Mouse (Mus musculus) heart, embryonic 13.5 days (tissue): Measurements from ENCODE around the gene Adamtsl4. TPM values are rescaled to one million over a fixed set of nuclear protein-coding genes. Genes with fewer than 3 reads are reported as not detected.

Experiments used
- ATAC-seq: fragments of 200-750 bp; cut with Nextera tagmentation; 2 replicates; pipeline ENCODE4 v1.8.0; 2017; ENCODE audit warnings: moderate TSS enrichment; ENCODE audit not compliant: insufficient number of reproducible peaks, low FRiP score, low TSS enrichment; ENCODE audit errors: extremely low read depth
- H3K27ac ChIP-seq: fragments of 300-500 bp; sonication (generic); replicated peaks from 2 replicates; pipeline ENCODE4 v1.5.1; 2015; ENCODE audit warnings: moderate library complexity, mild to moderate bottlenecking, inconsistent platforms
- H3K27me3 ChIP-seq: fragments of 300-500 bp; sonication (generic); replicated peaks from 2 replicates; pipeline ENCODE4 v1.6.1; 2015; ENCODE audit warnings: mild to moderate bottlenecking, inconsistent platforms
- H3K36me3 ChIP-seq: fragments of 300-500 bp; sonication (generic); 2 replicates; pipeline ENCODE4 v1.6.1; 2015; ENCODE audit warnings: mild to moderate bottlenecking, inconsistent platforms
- H3K4me1 ChIP-seq: fragments of 300-500 bp; sonication (generic); 2 replicates; pipeline ENCODE4 v1.6.1; 2015; ENCODE audit warnings: inconsistent platforms
- H3K4me2 ChIP-seq: fragments of 300-500 bp; sonication (generic); 2 replicates; pipeline ENCODE4 v1.6.1; 2015; ENCODE audit warnings: inconsistent platforms, mild to moderate bottlenecking, moderate library complexity
- H3K4me3 ChIP-seq: fragments of 300-500 bp; sonication (generic); 2 replicates; pipeline ENCODE4 v1.5.1; 2015; ENCODE audit warnings: moderate library complexity, mild to moderate bottlenecking, inconsistent platforms
- H3K9ac ChIP-seq: fragments of 300-500 bp; sonication (generic); 2 replicates; pipeline ENCODE4 v1.6.1; 2015; ENCODE audit warnings: inconsistent platforms, mild to moderate bottlenecking, moderate library complexity
- H3K9me3 ChIP-seq: fragments of 300-500 bp; sonication (generic); 2 replicates; pipeline ENCODE4 v1.6.1; 2016; ENCODE audit warnings: inconsistent platforms
- WGBS: fragments of 180-500 bp; shearing (Covaris S2); methylation state at CpG from one replicate; pipeline ENCODE4 v1.1.7; 2015; ENCODE audit warnings: mixed read lengths; 5-methylcytosine and 5-hydroxymethylcytosine counted together
- polyA plus RNA-seq: library from polyadenylated mRNA; unstranded; fragments of >200 nt; fragmentation: Nextera tagmentation; extraction: Ambion mirVana; gene quantifications from 2 replicates; pipeline ENCODE4 v1.2.1, GENCODE M21; 2015

Adamtsl4 gene
- polyA plus RNA-seq, 1 experiment from 2014 or later = 4.8 TPM

- Histone ChIP-seq H3K9me3 (no peaks in the 10 kb centered on the region), H3K36me3 (no peaks in the 10 kb centered on the region), H3K27ac (no peak overlapping the region), H3K4me1 (peaks cover 14% of the 10 kb centered on the region), H3K4me2 (no peak overlapping the region), H3K4me3 (no peak overlapping the region), H3K27me3 (no peaks in the 10 kb centered on the region), H3K9ac (no peak overlapping the region)
- 67% methylated on average over 3 of the region's 3 CpGs for WGBS
- no peak for ATAC-seq
Measured at GRCm38 (mm10) chr3:95722386-95722785, 34.7 kb upstream of the Adamtsl4 start.

GRCm38 (mm10) chr3:95718153-95718552, 30.4 kb upstream of the Adamtsl4 start:
- no peak overlapping the region for H3K4me3 ChIP-seq
- 65% methylated on average over 2 of the region's 2 CpGs for WGBS
- H3K4me1 ChIP-seq = 0 out of 2 replicates have a peak, but pooled peaks cover 2% of the 10 kb centered on the region
- no peak overlapping the region for H3K27ac ChIP-seq
- peaks cover 4% of the 10 kb centered on the region; the same call in 1 of the 2 replicates for H3K36me3 ChIP-seq
- H3K9ac ChIP-seq = no peak overlapping the region
- H3K9me3 ChIP-seq = peaks cover 4% of the 10 kb centered on the region
- no peak for ATAC-seq
- H3K4me2 ChIP-seq = no peak overlapping the region
- H3K27me3 ChIP-seq = no peaks in the 10 kb centered on the region

GRCm38 (mm10) chr3:95716075-95716474, 28.4 kb upstream of the Adamtsl4 start:
- Histone ChIP-seq H3K4me3 (no peak overlapping the region), H3K4me1 (0 out of 2 replicates have a peak, but pooled peaks cover 2% of the 10 kb centered on the region), H3K36me3 (peaks cover 4% of the 10 kb centered on the region; the same call in 1 of the 2 replicates), H3K27me3 (no peaks in the 10 kb centered on the region), H3K9me3 (peaks cover 7% of the 10 kb centered on the region), H3K4me2 (no peak overlapping the region), H3K9ac (no peak overlapping the region), H3K27ac (no peak overlapping the region)
- no peak for ATAC-seq
- WGBS = 92% methylated on average over 1 of the region's 1 CpGs

- H3K4me2 ChIP-seq = no peak overlapping the region
- H3K27me3 ChIP-seq = no peaks in the 10 kb centered on the region
- no peak overlapping the region for H3K27ac ChIP-seq
- no peak for ATAC-seq
- H3K36me3 ChIP-seq = peaks cover 4% of the 10 kb centered on the region; the same call in 1 of the 2 replicates
- no peaks in the 10 kb centered on the region for H3K4me1 ChIP-seq
- H3K4me3 ChIP-seq = no peak overlapping the region
- no peak overlapping the region for H3K9ac ChIP-seq
- peaks cover 7% of the 10 kb centered on the region for H3K9me3 ChIP-seq
Measured at GRCm38 (mm10) chr3:95709967-95710366, 22.2 kb upstream of the Adamtsl4 start.

GRCm38 (mm10) chr3:95709044-95709443, 21.3 kb upstream of the Adamtsl4 start:
- no peak overlapping the region for H3K4me3 ChIP-seq
- no peak overlapping the region for H3K4me2 ChIP-seq
- no peaks in the 10 kb centered on the region for H3K4me1 ChIP-seq
- peaks cover 7% of the 10 kb centered on the region for H3K9me3 ChIP-seq
- H3K27ac ChIP-seq = no peak overlapping the region
- WGBS = 93% methylated on average over 4 of the region's 4 CpGs
- H3K27me3 ChIP-seq = no peaks in the 10 kb centered on the region
- H3K9ac ChIP-seq = no peak overlapping the region
- peaks cover 4% of the 10 kb centered on the region; the same call in 1 of the 2 replicates for H3K36me3 ChIP-seq
- ATAC-seq = no peak

GRCm38 (mm10) chr3:95707497-95707896, 19.8 kb upstream of the Adamtsl4 start:
- no peaks in the 10 kb centered on the region for H3K27me3 ChIP-seq
- H3K4me3 ChIP-seq = no peak overlapping the region
- no peaks in the 10 kb centered on the region for H3K36me3 ChIP-seq
- no peaks in the 10 kb centered on the region for H3K9me3 ChIP-seq
- no peaks in the 10 kb centered on the region for H3K4me1 ChIP-seq
- H3K9ac ChIP-seq = no peak overlapping the region
- 81% methylated on average over 7 of the region's 7 CpGs for WGBS
- H3K27ac ChIP-seq = no peak overlapping the region
- no peak for ATAC-seq
- H3K4me2 ChIP-seq = no peak overlapping the region

GRCm38 (mm10) chr3:95706273-95706672, 18.6 kb upstream of the Adamtsl4 start:
- Histone ChIP-seq H3K9ac (no peak overlapping the region), H3K4me2 (no peak overlapping the region), H3K4me3 (no peak overlapping the region), H3K9me3 (no peaks in the 10 kb centered on the region), H3K27ac (no peak overlapping the region), H3K4me1 (peaks cover 11% of the 10 kb centered on the region), H3K36me3 (no peaks in the 10 kb centered on the region), H3K27me3 (no peaks in the 10 kb centered on the region)
- ATAC-seq = no peak
- 76% methylated on average over 4 of the region's 4 CpGs for WGBS

- 85% methylated on average over 4 of the region's 4 CpGs for WGBS
- no peak overlapping the region for H3K4me2 ChIP-seq
- H3K4me1 ChIP-seq = peaks cover 28% of the 10 kb centered on the region
- H3K27me3 ChIP-seq = no peaks in the 10 kb centered on the region
- H3K9ac ChIP-seq = no peak overlapping the region
- no peak overlapping the region for H3K4me3 ChIP-seq
- H3K9me3 ChIP-seq = no peaks in the 10 kb centered on the region
- ATAC-seq = no peak
- H3K27ac ChIP-seq = no peak overlapping the region
- H3K36me3 ChIP-seq = no peaks in the 10 kb centered on the region
Measured at GRCm38 (mm10) chr3:95704612-95705011, 16.9 kb upstream of the Adamtsl4 start.

- no peaks in the 10 kb centered on the region for H3K36me3 ChIP-seq
- no peaks in the 10 kb centered on the region for H3K9me3 ChIP-seq
- H3K4me3 ChIP-seq = no peak overlapping the region
- H3K27me3 ChIP-seq = no peaks in the 10 kb centered on the region
- H3K4me1 ChIP-seq = peaks cover 29% of the 10 kb centered on the region
- ATAC-seq = no peak
- WGBS = 87% methylated on average over 3 of the region's 3 CpGs
- no peak overlapping the region for H3K27ac ChIP-seq
- no peak overlapping the region for H3K4me2 ChIP-seq
- no peak overlapping the region for H3K9ac ChIP-seq
Measured at GRCm38 (mm10) chr3:95703276-95703675, 15.6 kb upstream of the Adamtsl4 start.

GRCm38 (mm10) chr3:95701877-95702540, 14.3 kb upstream of the Adamtsl4 start:
- Histone ChIP-seq H3K4me1 (peaks cover 29% of the 10 kb centered on the region), H3K36me3 (no peaks in the 10 kb centered on the region), H3K27me3 (no peaks in the 10 kb centered on the region), H3K27ac (peak overlapping the region; percentile 84), H3K9ac (peak overlapping the region; percentile 80), H3K4me2 (peak overlapping the region; percentile 72), H3K9me3 (no peaks in the 10 kb centered on the region), H3K4me3 (peak overlapping the region; percentile 45)
- peak; percentile 67 for ATAC-seq
- 6% methylated on average over 24 of the region's 24 CpGs for WGBS

GRCm38 (mm10) chr3:95701085-95701484, 13.4 kb upstream of the Adamtsl4 start:
- Histone ChIP-seq H3K4me2 (no peak overlapping the region), H3K27me3 (no peaks in the 10 kb centered on the region), H3K36me3 (no peaks in the 10 kb centered on the region), H3K9ac (no peak overlapping the region), H3K4me3 (no peak overlapping the region), H3K27ac (peak overlapping the region; percentile 84), H3K9me3 (no peaks in the 10 kb centered on the region), H3K4me1 (peaks cover 37% of the 10 kb centered on the region)
- 60% methylated on average over 2 of the region's 2 CpGs for WGBS
- ATAC-seq = no peak

- Histone ChIP-seq H3K4me2 (no peak overlapping the region), H3K27ac (no peak overlapping the region; the same call in 1 of the 2 replicates), H3K36me3 (no peaks in the 10 kb centered on the region), H3K9ac (no peak overlapping the region), H3K4me3 (no peak overlapping the region), H3K9me3 (no peaks in the 10 kb centered on the region), H3K27me3 (no peaks in the 10 kb centered on the region), H3K4me1 (peaks cover 46% of the 10 kb centered on the region)
- WGBS = 63% methylated on average over 6 of the region's 6 CpGs
- ATAC-seq = no peak
Measured at GRCm38 (mm10) chr3:95700233-95700681, 12.5 kb upstream of the Adamtsl4 start.
